Mouse (Mus musculus) kidney, adult 2 months (tissue): ENCODE data around the gene Atoh8.

ENCODE experiments used
- CTCF ChIP-seq: fragments of 200-500 bp; conservative IDR thresholded peaks from 2 replicates; pipeline ENCODE4 v1.5.1; 2011; ENCODE audit warnings: low read depth, mild to moderate bottlenecking, control low read depth, low read length, moderate library complexity, mixed read lengths; ENCODE audit not compliant: insufficient read depth, insufficient read length
- POLR2A ChIP-seq: fragments of 200-500 bp; IDR thresholded peaks from one replicate; pipeline ENCODE4 v1.6.1; 2011; ENCODE audit warnings: low read depth, low read length, control low read depth

DNA sequence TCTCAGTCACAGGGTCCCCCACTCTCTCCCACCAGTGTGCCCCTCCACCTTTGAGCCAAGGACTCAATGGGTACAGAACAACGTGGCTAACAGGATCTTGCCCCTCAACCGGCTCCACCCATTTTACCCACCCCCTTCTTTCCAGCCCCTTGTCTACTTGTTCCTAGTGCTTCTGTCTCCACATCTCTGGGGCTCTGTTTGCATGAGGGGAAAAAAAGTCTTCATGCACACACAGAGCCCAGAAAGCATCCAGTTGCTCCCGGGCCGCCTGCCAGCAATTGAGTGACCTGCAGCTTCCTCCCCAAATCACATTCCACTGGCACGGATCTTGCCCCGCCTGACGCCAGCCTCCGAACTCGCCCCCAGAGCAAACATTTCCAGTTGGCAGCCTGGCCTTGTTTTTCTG is 8.8 kb upstream of the Atoh8 start:
- TF ChIP-seq CTCF (no peak), POLR2A (no peak)
